Mouse (Mus musculus): Measurements from ENCODE around the gene Bcam. TPM values are rescaled to one million over a fixed set of nuclear protein-coding genes. Genes with fewer than 3 reads are reported as not detected.

Gene Bcam
- total RNA-seq (2021) (100 to 1,000 TPM; 190 to 214 TPM), polyA plus RNA-seq (2012; rRNA removed) (240 and 262 TPM in 2 replicates)
- long read RNA-seq, transcript Bcam-201 (15 exons, 2,429 nt): major isoform, 135 of 177 reads
- long read RNA-seq, partial matches to known transcripts: 21 of 177 reads
- long read RNA-seq, other reads (novel, unspliced or antisense): 20 of 177 reads

DNA sequence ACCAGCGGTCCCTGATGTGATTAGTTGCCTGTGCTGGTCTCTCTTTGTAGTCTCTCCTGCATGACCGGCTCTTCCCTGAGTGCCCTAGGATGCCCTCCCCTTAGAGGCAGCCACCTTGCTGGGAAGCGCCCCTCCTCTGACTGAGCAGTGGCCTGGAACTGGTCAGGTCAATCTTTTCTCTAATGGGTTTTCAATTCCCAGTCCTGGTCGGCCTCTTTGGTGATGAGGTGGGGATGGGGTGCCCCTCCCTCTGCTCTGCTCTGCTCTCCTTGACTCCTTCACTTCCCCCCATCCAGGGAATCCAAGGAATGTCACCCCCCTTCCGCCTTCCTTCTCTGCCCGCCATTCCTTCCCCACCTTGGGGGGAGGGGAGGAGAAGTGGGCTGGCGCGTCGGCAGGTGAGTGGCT, at the start of gene Bcam:
Gene Bcam, minus strand, starts transcription at position 33 of the 408 bp plus-strand sequence.
- H3K27ac ChIP-seq: peak within 1 kb of the TSS; percentile 96
- intact Hi-C loops (cut with DNase I): no loop called here
- DNase-seq: peak in 1 of 2 experiments; percentile 28
- H3K4me1 ChIP-seq (ENCODE audit: control insufficient read depth, insufficient read depth, low read length): peaks cover 7% of the 10 kb centered on the region
- no peaks in the 10 kb centered on the region for H3K27me3 ChIP-seq (ENCODE audit: control insufficient read depth, insufficient read depth, low read length)
- 24% methylated on average over 9 of the region's 9 CpGs for WGBS
- TF ChIP-seq CTCF (IDR thresholded peaks at IDR 0.05) (no peak), EP300 (IDR thresholded peaks at IDR 0.05; ENCODE audit: insufficient read depth, low read depth, low read length) (no peak), POLR2A (IDR thresholded peaks at IDR 0.05; ENCODE audit: insufficient read depth, low read depth, low read length) (no peak)
- peak within 1 kb of the TSS; percentile 93 for H3K4me3 ChIP-seq
- H3K79me2 ChIP-seq (replicated peaks; ENCODE audit: control insufficient read depth, insufficient read depth, low read length): no peaks in the 10 kb centered on the region; the same call in 1 of the 2 replicates
- H3K36me3 ChIP-seq (ENCODE audit: control insufficient read depth, insufficient read depth, low read length): no peaks in the 10 kb centered on the region; the same call in 1 of the 2 replicates
- H3K9ac ChIP-seq (ENCODE audit: low read depth, low read length): peak within 1 kb of the TSS; percentile 91

- DNase-seq: no peak
- H3K79me2 ChIP-seq (replicated peaks; ENCODE audit: control insufficient read depth, insufficient read depth, low read length): no peaks in the 10 kb centered on the region
- no peak overlapping the region for H3K27ac ChIP-seq
- intact Hi-C loops (cut with DNase I): no loop called here
- no peaks in the 10 kb centered on the region for H3K27me3 ChIP-seq (ENCODE audit: control insufficient read depth, insufficient read depth, low read length)
- H3K9ac ChIP-seq (ENCODE audit: low read depth, low read length): no peak overlapping the region
- no peak for TF ChIP-seq EP300 (IDR thresholded peaks at IDR 0.05; ENCODE audit: insufficient read depth, low read depth, low read length)
- TF ChIP-seq CTCF (IDR thresholded peaks at IDR 0.05): no peak
- no peak overlapping the region for H3K4me3 ChIP-seq
- H3K4me1 ChIP-seq (ENCODE audit: control insufficient read depth, insufficient read depth, low read length): peaks cover 17% of the 10 kb centered on the region
- WGBS: 92% methylated on average over 7 of the region's 7 CpGs
- no peaks in the 10 kb centered on the region for H3K36me3 ChIP-seq (ENCODE audit: control insufficient read depth, insufficient read depth, low read length)
Observed at GRCm38 (mm10) chr7:19818875-19819274, 48.1 kb upstream of the Bcam start.

GRCm38 (mm10) chr7:19818440-19818839, 47.6 kb upstream of the Bcam start:
- 91% methylated on average over 5 of the region's 5 CpGs for WGBS
- Histone ChIP-seq H3K27ac (no peak overlapping the region), H3K36me3 (ENCODE audit: control insufficient read depth, insufficient read depth, low read length) (no peaks in the 10 kb centered on the region), H3K9ac (ENCODE audit: low read depth, low read length) (no peak overlapping the region), H3K27me3 (ENCODE audit: control insufficient read depth, insufficient read depth, low read length) (no peaks in the 10 kb centered on the region), H3K4me1 (ENCODE audit: control insufficient read depth, insufficient read depth, low read length) (peaks cover 12% of the 10 kb centered on the region), H3K4me3 (no peak overlapping the region), H3K79me2 (replicated peaks; ENCODE audit: control insufficient read depth, insufficient read depth, low read length) (no peaks in the 10 kb centered on the region)
- no peak for DNase-seq
- TF ChIP-seq EP300 (IDR thresholded peaks at IDR 0.05; ENCODE audit: insufficient read depth, low read depth, low read length): no peak
- no peak for TF ChIP-seq POLR2A (IDR thresholded peaks at IDR 0.05; ENCODE audit: insufficient read depth, low read depth, low read length)
- no peak for TF ChIP-seq CTCF (IDR thresholded peaks at IDR 0.05)
- intact Hi-C loops (cut with DNase I): no loop called here

- TF ChIP-seq CTCF (IDR thresholded peaks at IDR 0.05): no peak
- TF ChIP-seq POLR2A (IDR thresholded peaks at IDR 0.05; ENCODE audit: insufficient read depth, low read depth, low read length): 0 out of 2 replicates have a peak, but pooled peaks have one; percentile 20
- WGBS: 25% methylated on average over 15 of the region's 15 CpGs
- no peaks in the 10 kb centered on the region for H3K79me2 ChIP-seq (replicated peaks; ENCODE audit: control insufficient read depth, insufficient read depth, low read length)
- H3K4me3 ChIP-seq: peak overlapping the region; percentile 7; the same call in 1 of the 2 replicates
- peak overlapping the region; percentile 49 for H3K9ac ChIP-seq (ENCODE audit: low read depth, low read length)
- no peaks in the 10 kb centered on the region for H3K27me3 ChIP-seq (ENCODE audit: control insufficient read depth, insufficient read depth, low read length)
- H3K27ac ChIP-seq: peak overlapping the region; percentile 86
- intact Hi-C loops (cut with DNase I): no loop called here
- H3K4me1 ChIP-seq (ENCODE audit: control insufficient read depth, insufficient read depth, low read length): peaks cover 10% of the 10 kb centered on the region
- DNase-seq: peak; percentile 71 to 87
- no peaks in the 10 kb centered on the region for H3K36me3 ChIP-seq (ENCODE audit: control insufficient read depth, insufficient read depth, low read length)
Observed at GRCm38 (mm10) chr7:19817382-19818105, 46.7 kb upstream of the Bcam start.

- peak; percentile 89 to 93 for DNase-seq
- TF ChIP-seq CTCF (IDR thresholded peaks at IDR 0.05): no peak
- peak; percentile 65 for TF ChIP-seq POLR2A (IDR thresholded peaks at IDR 0.05; ENCODE audit: insufficient read depth, low read depth, low read length)
- TF ChIP-seq EP300 (IDR thresholded peaks at IDR 0.05; ENCODE audit: insufficient read depth, low read depth, low read length): 0 out of 2 replicates have a peak, but pooled peaks have one; percentile 38
- Histone ChIP-seq H3K36me3 (ENCODE audit: control insufficient read depth, insufficient read depth, low read length) (no peaks in the 10 kb centered on the region), H3K9ac (ENCODE audit: low read depth, low read length) (peak overlapping the region; percentile 71), H3K4me3 (peak overlapping the region; percentile 56), H3K79me2 (replicated peaks; ENCODE audit: control insufficient read depth, insufficient read depth, low read length) (no peaks in the 10 kb centered on the region), H3K4me1 (ENCODE audit: control insufficient read depth, insufficient read depth, low read length) (peaks cover 7% of the 10 kb centered on the region), H3K27ac (peak overlapping the region; percentile 86), H3K27me3 (ENCODE audit: control insufficient read depth, insufficient read depth, low read length) (no peaks in the 10 kb centered on the region)
- intact Hi-C loops (cut with DNase I): no loop called here
- WGBS: under 1% methylated on average over 27 of the region's 28 CpGs
Observed at GRCm38 (mm10) chr7:19816224-19816771, 45.5 kb upstream of the Bcam start.

Data from heart, adult 2 months (tissue).